Mouse (Mus musculus) liver, embryonic 16.5 days (tissue): ENCODE results near the gene Cd80. TPM values are rescaled to one million over a fixed set of nuclear protein-coding genes. Genes with fewer than 3 reads are reported as not detected.
"Not testable (repeated sequence)": the region's sequence is repeated elsewhere in the genome, so short reads cannot be mapped to it uniquely, and the experiment has no call there.

ENCODE experiments used
- ATAC-seq: fragments of 200-750 bp; cut with Nextera tagmentation; 2 replicates; pipeline ENCODE4 v1.8.0; 2017; ENCODE audit warnings: low read depth, mild to moderate bottlenecking, moderate number of reproducible peaks, moderate library complexity
- H3K27ac ChIP-seq: fragments of 300-500 bp; sonication (generic); 2 replicates; pipeline ENCODE4 v1.5.1; 2014; ENCODE audit warnings: mild to moderate bottlenecking, low read length
- H3K27me3 ChIP-seq: fragments of 300-500 bp; sonication (generic); 2 replicates; pipeline ENCODE4 v1.6.1; 2014; ENCODE audit warnings: low read depth, low read length, mixed read lengths; ENCODE audit not compliant: control insufficient read depth, insufficient read depth
- H3K36me3 ChIP-seq: fragments of 300-500 bp; sonication (generic); 2 replicates; pipeline ENCODE4 v1.6.1; 2014; ENCODE audit warnings: mild to moderate bottlenecking; ENCODE audit not compliant: control insufficient read depth, insufficient read depth
- H3K4me1 ChIP-seq: fragments of 300-500 bp; sonication (generic); 2 replicates; pipeline ENCODE4 v1.6.1; 2014; ENCODE audit warnings: low read depth, low read length, mixed read lengths; ENCODE audit not compliant: control insufficient read depth
- H3K4me2 ChIP-seq: fragments of 300-500 bp; sonication (generic); 2 replicates; pipeline ENCODE4 v1.6.1; 2014; ENCODE audit warnings: low read depth, low read length, mixed read lengths
- H3K4me3 ChIP-seq: fragments of 300-500 bp; sonication (generic); 2 replicates; pipeline ENCODE4 v1.5.1; 2014; ENCODE audit warnings: low read depth, mild to moderate bottlenecking, low read length
- H3K9ac ChIP-seq: fragments of 300-500 bp; sonication (generic); 2 replicates; pipeline ENCODE4 v1.6.1; 2014; ENCODE audit warnings: low read depth, low read length
- H3K9me3 ChIP-seq: fragments of 300-500 bp; sonication (generic); replicated peaks from 2 replicates; pipeline ENCODE4 v1.6.1; 2016; ENCODE audit warnings: low read length; ENCODE audit not compliant: control insufficient read depth
- WGBS: fragments of 180-500 bp; shearing (Covaris S2); extraction: QIAGEN DNeasy Blood & Tissue Kit; methylation state at CpG from one replicate; pipeline ENCODE4 v1.1.7; 2014; ENCODE audit not compliant: insufficient replicate concordance; 5-methylcytosine and 5-hydroxymethylcytosine counted together
- polyA plus RNA-seq: library from polyadenylated mRNA; unstranded; fragments of >200 nt; fragmentation: Nextera tagmentation; extraction: Ambion mirVana; gene quantifications from 2 replicates; pipeline ENCODE4 v1.2.1, GENCODE M21; 2015

Gene Cd80
- polyA plus RNA-seq, 1 experiment from 2014 or later: 0.21 TPM

GRCm38 (mm10) chr16:38474677-38475286, 19.4 kb downstream of the Cd80 start:
- no peak for ATAC-seq
- Histone ChIP-seq H3K4me1 (peaks cover 15% of the 10 kb centered on the region), H3K9me3 (no peaks in the 10 kb centered on the region), H3K27me3 (no peaks in the 10 kb centered on the region), H3K27ac (no peak overlapping the region), H3K36me3 (no peaks in the 10 kb centered on the region), H3K9ac (no peak overlapping the region), H3K4me2 (no peak overlapping the region), H3K4me3 (no peak overlapping the region)
- WGBS: 62% methylated on average over 9 of the region's 9 CpGs

- no peak overlapping the region for H3K27ac ChIP-seq
- no peaks in the 10 kb centered on the region for H3K36me3 ChIP-seq
- H3K4me3 ChIP-seq: peak overlapping the region; percentile 57
- no peaks in the 10 kb centered on the region for H3K27me3 ChIP-seq
- H3K4me2 ChIP-seq: peak overlapping the region; percentile 87
- ATAC-seq: no peak
- H3K9me3 ChIP-seq: no peaks in the 10 kb centered on the region
- H3K9ac ChIP-seq: no peak overlapping the region
- WGBS: 38% methylated on average over 4 of the region's 4 CpGs
- peaks cover 17% of the 10 kb centered on the region for H3K4me1 ChIP-seq
Observed at GRCm38 (mm10) chr16:38475681-38476311, 20.4 kb downstream of the Cd80 start.

- WGBS: 10% methylated on average over 34 of the region's 34 CpGs
- Histone ChIP-seq H3K4me3 (peak overlapping the region; percentile 57), H3K27ac (0 out of 2 replicates have a peak overlapping the region, but pooled peaks have one; percentile 10), H3K27me3 (no peaks in the 10 kb centered on the region), H3K9ac (peak overlapping the region; percentile 62), H3K4me2 (peak overlapping the region; percentile 87), H3K4me1 (peaks cover 23% of the 10 kb centered on the region), H3K36me3 (no peaks in the 10 kb centered on the region), H3K9me3 (no peaks in the 10 kb centered on the region)
- ATAC-seq: peak; percentile 42
Observed at GRCm38 (mm10) chr16:38476312-38477240, 21.2 kb downstream of the Cd80 start.

GRCm38 (mm10) chr16:38477241-38477608, 21.9 kb downstream of the Cd80 start:
- H3K4me1 ChIP-seq: peaks cover 23% of the 10 kb centered on the region
- H3K9ac ChIP-seq, H3K27me3 ChIP-seq, H3K9me3 ChIP-seq, ATAC-seq, H3K27ac ChIP-seq, H3K36me3 ChIP-seq: not testable (repeated sequence)
- H3K4me2 ChIP-seq: peak overlapping the region; percentile 87
- WGBS: 50% methylated on average over 14 of the region's 14 CpGs
- peak overlapping the region; percentile 57 for H3K4me3 ChIP-seq

GRCm38 (mm10) chr16:38478296-38478695, 22.9 kb downstream of the Cd80 start:
- H3K9me3 ChIP-seq: no peaks in the 10 kb centered on the region
- no peak overlapping the region for H3K4me3 ChIP-seq
- ATAC-seq: no peak
- H3K9ac ChIP-seq: no peak overlapping the region
- no peak overlapping the region for H3K27ac ChIP-seq
- no peaks in the 10 kb centered on the region for H3K36me3 ChIP-seq
- H3K4me1 ChIP-seq: peaks cover 23% of the 10 kb centered on the region
- H3K27me3 ChIP-seq: no peaks in the 10 kb centered on the region
- no peak overlapping the region for H3K4me2 ChIP-seq
- WGBS: 75% methylated on average over 3 of the region's 3 CpGs

- Histone ChIP-seq H3K27me3 (peaks cover 19% of the 10 kb centered on the region), H3K36me3 (no peaks in the 10 kb centered on the region), H3K4me2 (peak overlapping the region; percentile 19; the same call in 1 of the 2 replicates), H3K4me1 (peaks cover 22% of the 10 kb centered on the region), H3K9me3 (no peaks in the 10 kb centered on the region), H3K27ac (no peak overlapping the region), H3K4me3 (no peak overlapping the region), H3K9ac (no peak overlapping the region)
- 25% methylated on average over 4 of the region's 4 CpGs for WGBS
- peak; percentile 75 for ATAC-seq
Observed at GRCm38 (mm10) chr16:38481327-38481726, 26.0 kb downstream of the Cd80 start.

- Histone ChIP-seq H3K4me3 (peak overlapping the region; percentile 45), H3K36me3 (no peaks in the 10 kb centered on the region), H3K4me2 (peak overlapping the region; percentile 70), H3K27ac (no peak overlapping the region), H3K27me3 (peaks cover 19% of the 10 kb centered on the region), H3K9ac (no peak overlapping the region), H3K9me3 (no peaks in the 10 kb centered on the region), H3K4me1 (peaks cover 15% of the 10 kb centered on the region)
- ATAC-seq: no peak
- WGBS: 17% methylated on average over 32 of the region's 32 CpGs
Observed at GRCm38 (mm10) chr16:38482780-38483562, 27.6 kb downstream of the Cd80 start.

- no peaks in the 10 kb centered on the region for H3K36me3 ChIP-seq
- H3K27ac ChIP-seq: no peak overlapping the region
- peak overlapping the region; percentile 45 for H3K4me3 ChIP-seq
- WGBS: 21% methylated on average over 42 of the region's 42 CpGs
- H3K4me1 ChIP-seq: peaks cover 15% of the 10 kb centered on the region
- no peak overlapping the region for H3K9ac ChIP-seq
- no peaks in the 10 kb centered on the region for H3K9me3 ChIP-seq
- peaks cover 19% of the 10 kb centered on the region for H3K27me3 ChIP-seq
- H3K4me2 ChIP-seq: peak overlapping the region; percentile 70
- no peak for ATAC-seq
Observed at GRCm38 (mm10) chr16:38483582-38484309, 28.4 kb downstream of the Cd80 start.
